Mouse (Mus musculus) cerebellum, adult (tissue): Measurements from ENCODE around the gene Ptprm.

Experiments used
- ATAC-seq: cut with Nextera tagmentation; 2 replicates; pipeline ENCODE4 v1.9.2; 2017; ENCODE audit warnings: mild to moderate bottlenecking, moderate library complexity, mixed read lengths; ENCODE audit not compliant: insufficient number of reproducible peaks, low FRiP score, low TSS enrichment

The Ptprm gene

GRCm38 (mm10) chr17:67159611-67160010 lies 194.6 kb downstream of the Ptprm start:
- ATAC-seq: no peak

- no peak for ATAC-seq
Observed at GRCm38 (mm10) chr17:67157089-67157752, 197.0 kb downstream of the Ptprm start.

GRCm38 (mm10) chr17:67152218-67152617 lies 202.0 kb downstream of the Ptprm start:
- no peak for ATAC-seq

GRCm38 (mm10) chr17:67150441-67150840 lies 203.8 kb downstream of the Ptprm start:
- no peak for ATAC-seq

- ATAC-seq: no peak
Observed at GRCm38 (mm10) chr17:67142183-67142756, 212.0 kb downstream of the Ptprm start.

GRCm38 (mm10) chr17:67140502-67140901 lies 213.8 kb downstream of the Ptprm start:
- no peak for ATAC-seq

GRCm38 (mm10) chr17:67138981-67139380 lies 215.3 kb downstream of the Ptprm start:
- no peak for ATAC-seq

GRCm38 (mm10) chr17:67136876-67137275 lies 217.4 kb downstream of the Ptprm start:
- ATAC-seq: no peak

- ATAC-seq: no peak
Observed at GRCm38 (mm10) chr17:67136421-67136820, 217.8 kb downstream of the Ptprm start.

- no peak for ATAC-seq
Observed at GRCm38 (mm10) chr17:67134235-67134634, 220.0 kb downstream of the Ptprm start.

GRCm38 (mm10) chr17:67133440-67134103 lies 220.7 kb downstream of the Ptprm start:
- ATAC-seq: peak; percentile 16; the same call in 1 of the 2 replicates

GRCm38 (mm10) chr17:67133026-67133425 lies 221.2 kb downstream of the Ptprm start:
- no peak for ATAC-seq

GRCm38 (mm10) chr17:67127530-67127929 lies 226.7 kb downstream of the Ptprm start:
- no peak; the same call in 1 of the 2 replicates for ATAC-seq

GRCm38 (mm10) chr17:67125596-67125995 lies 228.7 kb downstream of the Ptprm start:
- no peak for ATAC-seq

- no peak for ATAC-seq
Observed at GRCm38 (mm10) chr17:67124294-67124693, 230.0 kb downstream of the Ptprm start.

GRCm38 (mm10) chr17:67123722-67124121 lies 230.5 kb downstream of the Ptprm start:
- ATAC-seq: no peak

GRCm38 (mm10) chr17:67120863-67121262 lies 233.4 kb downstream of the Ptprm start:
- ATAC-seq: no peak

- no peak for ATAC-seq
Observed at GRCm38 (mm10) chr17:67118676-67119340, 235.4 kb downstream of the Ptprm start.

GRCm38 (mm10) chr17:67114842-67115241 lies 239.4 kb downstream of the Ptprm start:
- ATAC-seq: no peak

GRCm38 (mm10) chr17:67112679-67113078 lies 241.6 kb downstream of the Ptprm start:
- ATAC-seq: no peak

GRCm38 (mm10) chr17:67106176-67106575 lies 248.1 kb downstream of the Ptprm start:
- no peak for ATAC-seq
